Comparison of ENCODE assay signal across 18 mouse cellular contexts in the genomic region with DNA sequence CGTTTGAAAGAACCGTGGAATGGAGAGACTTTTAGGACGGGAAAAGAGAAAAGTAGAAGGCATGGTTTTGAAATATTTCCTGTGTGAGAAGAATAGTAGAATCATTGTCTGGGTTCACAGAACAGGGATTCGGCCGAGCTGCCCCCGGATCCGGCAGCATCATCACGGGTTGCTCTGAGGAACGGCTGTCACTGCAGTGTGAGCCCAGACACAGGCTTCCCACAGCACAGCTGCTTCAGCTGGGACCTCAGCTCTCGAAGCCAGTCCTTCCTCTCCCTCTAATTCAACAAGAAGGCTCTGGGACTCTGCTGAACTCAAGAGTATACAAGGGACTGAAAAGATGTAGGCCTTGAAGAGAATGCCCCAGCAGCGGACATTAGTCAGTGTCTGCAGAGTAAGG.
DNase-seq lines count a peak whose midpoint lies in the region; ATAC-seq lines count a peak whose summit lies in the region.
"Had no signal": no experiment of that assay in that cellular context is flagged by ENCODE, and none has a peak within 500 bp of the region (broad histone marks: within the 10 kb centered on the region; RNA-seq: fewer than 3 reads in every experiment).

No protein-coding gene starts in this region.

- ATAC-seq in intestine, embryonic 14.5 days (replicated peaks; ENCODE audit: low FRiP score, low TSS enrichment, low read depth) = no peak
- ATAC-seq in intestine, embryonic 16.5 days = no peak
- no peak for ATAC-seq in neural tube, embryonic 15.5 days (ENCODE audit: low FRiP score)
- no peak for ATAC-seq in kidney, embryonic 15.5 days (replicated peaks; ENCODE audit: low FRiP score)
- ATAC-seq: forebrain, embryonic 15.5 days; hindbrain, postnatal 0 days; liver, embryonic 12.5 days; midbrain, embryonic 15.5 days had no signal

- no peak overlapping the region for H3K4me3 ChIP-seq in intestine, embryonic 14.5 days (ENCODE audit: low read depth, low read length)
- H3K4me3 ChIP-seq in intestine, embryonic 16.5 days (ENCODE audit: low read length) = no peak overlapping the region
- no peak overlapping the region for H3K4me3 ChIP-seq in neural tube, embryonic 15.5 days (replicated peaks)
- no peak overlapping the region for H3K4me3 ChIP-seq in kidney, embryonic 15.5 days (replicated peaks)
- H3K4me3 ChIP-seq: forebrain, embryonic 15.5 days; liver, embryonic 12.5 days; megakaryocyte, embryonic 14.5 days; midbrain, embryonic 15.5 days; myocyte had no signal

- H3K9ac ChIP-seq in intestine, embryonic 14.5 days (ENCODE audit: low read length) = no peak overlapping the region
- no peak overlapping the region for H3K9ac ChIP-seq in intestine, embryonic 16.5 days (ENCODE audit: low read depth, low read length)
- H3K9ac ChIP-seq in neural tube, embryonic 15.5 days (replicated peaks) = no peak overlapping the region
- H3K9ac ChIP-seq in kidney, embryonic 15.5 days = no peak overlapping the region
- H3K9ac ChIP-seq: forebrain, embryonic 15.5 days; liver, embryonic 12.5 days; midbrain, embryonic 15.5 days had no signal

- H3K9me3 ChIP-seq in intestine, embryonic 14.5 days (ENCODE audit: control insufficient read depth, low read length) = no peaks in the 10 kb centered on the region
- no peaks in the 10 kb centered on the region for H3K9me3 ChIP-seq in intestine, embryonic 16.5 days (ENCODE audit: control insufficient read depth, low read length)
- H3K9me3 ChIP-seq in neural tube, embryonic 15.5 days (replicated peaks) = no peaks in the 10 kb centered on the region
- H3K9me3 ChIP-seq in kidney, embryonic 15.5 days (replicated peaks) = no peaks in the 10 kb centered on the region
- H3K9me3 ChIP-seq: forebrain, embryonic 15.5 days; liver, embryonic 12.5 days; midbrain, embryonic 15.5 days had no signal

- peak overlapping the region; percentile 22; the same call in 1 of the 2 replicates for H3K27ac ChIP-seq in intestine, embryonic 14.5 days (ENCODE audit: low read depth)
- H3K27ac ChIP-seq in intestine, embryonic 16.5 days (ENCODE audit: low read length) = no peak overlapping the region
- 0 out of 2 replicates have a peak overlapping the region, but pooled peaks have one; percentile 6 for H3K27ac ChIP-seq in neural tube, embryonic 15.5 days (replicated peaks)
- H3K27ac ChIP-seq in kidney, embryonic 15.5 days = no peak overlapping the region
- H3K27ac ChIP-seq: forebrain, embryonic 15.5 days; hindbrain, postnatal 0 days; liver, embryonic 12.5 days; midbrain, embryonic 15.5 days had no signal

- no peaks in the 10 kb centered on the region for H3K27me3 ChIP-seq in intestine, embryonic 14.5 days (replicated peaks; ENCODE audit: control insufficient read depth, insufficient read depth, low read length)
- H3K27me3 ChIP-seq in intestine, embryonic 16.5 days (replicated peaks; ENCODE audit: control insufficient read depth, insufficient read depth, low read length) = no peaks in the 10 kb centered on the region
- no peaks in the 10 kb centered on the region for H3K27me3 ChIP-seq in neural tube, embryonic 15.5 days (replicated peaks)
- no peaks in the 10 kb centered on the region for H3K27me3 ChIP-seq in kidney, embryonic 15.5 days
- H3K27me3 ChIP-seq: forebrain, embryonic 15.5 days; liver, embryonic 12.5 days; midbrain, embryonic 15.5 days had no signal

- no peaks in the 10 kb centered on the region for H3K36me3 ChIP-seq in intestine, embryonic 14.5 days (ENCODE audit: control insufficient read depth, insufficient read depth, low read length)
- H3K36me3 ChIP-seq in intestine, embryonic 16.5 days (ENCODE audit: control insufficient read depth, insufficient read depth, low read length) = no peaks in the 10 kb centered on the region
- H3K36me3 ChIP-seq in neural tube, embryonic 15.5 days = no peaks in the 10 kb centered on the region
- no peaks in the 10 kb centered on the region for H3K36me3 ChIP-seq in kidney, embryonic 15.5 days
- H3K36me3 ChIP-seq: forebrain, embryonic 15.5 days; liver, embryonic 12.5 days; midbrain, embryonic 15.5 days had no signal

- no peak for DNase-seq in intestine, embryonic 14.5 days (ENCODE audit: low spot score)
- peak; percentile 20 for DNase-seq in right cerebral cortex, adult 18-20 months
- no peak for DNase-seq in right cerebral cortex, postnatal 36 days (ENCODE audit: low spot score in 2 of 2)
- peak; percentile 25 to 43 for DNase-seq in layer of hippocampus, adult 8-10 months (ENCODE audit: low spot score in 2 of 2)
- DNase-seq: cerebellum, adult 2 months; cerebellum, postnatal 36 days; lung, adult 2 months; right cerebral cortex, postnatal 4 days; thymus, postnatal 36 days had no signal

- peaks cover 28% of the 10 kb centered on the region for H3K4me1 ChIP-seq in intestine, embryonic 14.5 days (replicated peaks; ENCODE audit: control insufficient read depth, insufficient read depth, low read length)
- H3K4me1 ChIP-seq in intestine, embryonic 16.5 days (ENCODE audit: control insufficient read depth, insufficient read depth, low read length) = peaks cover 16% of the 10 kb centered on the region
- peaks cover 46% of the 10 kb centered on the region for H3K4me1 ChIP-seq in neural tube, embryonic 15.5 days
- H3K4me1 ChIP-seq in kidney, embryonic 15.5 days = peaks cover 42% of the 10 kb centered on the region
- H3K4me1 ChIP-seq: megakaryocyte, embryonic 14.5 days had no signal

- H3K4me2 ChIP-seq in intestine, embryonic 14.5 days (ENCODE audit: low read length) = no peak overlapping the region
- no peak overlapping the region for H3K4me2 ChIP-seq in intestine, embryonic 16.5 days (ENCODE audit: low read depth, low read length)
- no peak overlapping the region for H3K4me2 ChIP-seq in neural tube, embryonic 15.5 days
- no peak overlapping the region for H3K4me2 ChIP-seq in kidney, embryonic 15.5 days
- H3K4me2 ChIP-seq: forebrain, embryonic 15.5 days; liver, embryonic 12.5 days; midbrain, embryonic 15.5 days had no signal

- WGBS in intestine, embryonic 14.5 days = 63% methylated on average over 11 of the region's 11 CpGs
- WGBS in intestine, embryonic 16.5 days = 62% methylated on average over 11 of the region's 11 CpGs
- 68% methylated on average over 11 of the region's 11 CpGs for WGBS in neural tube, embryonic 15.5 days
- 67% methylated on average over 11 of the region's 11 CpGs for WGBS in kidney, embryonic 15.5 days

Comparison
In these comparisons a context has a peak if more than half of its experiments do, and no peak if none do; other contexts are left out.
1. DNase-seq: peak in right cerebral cortex, adult 18-20 months (single experiment) and layer of hippocampus, adult 8-10 months (2 of 2); none in intestine, embryonic 14.5 days (single experiment) and right cerebral cortex, postnatal 36 days (0 of 2).
2. H3K27ac ChIP-seq: peak in intestine, embryonic 14.5 days (single experiment) and neural tube, embryonic 15.5 days (single experiment); none in intestine, embryonic 16.5 days (single experiment) and kidney, embryonic 15.5 days (single experiment).